Mouse (Mus musculus) heart, postnatal 0 days (tissue): ENCODE data around the gene Chaf1a. TPM values are rescaled to one million over a fixed set of nuclear protein-coding genes. Genes with fewer than 3 reads are reported as not detected.

Source experiments
- ATAC-seq: fragments of 200-750 bp; cut with Nextera tagmentation; 2 replicates; pipeline ENCODE4 v1.8.0; 2017; ENCODE audit warnings: low read depth, moderate number of reproducible peaks, moderate library complexity; ENCODE audit not compliant: insufficient read depth
- DNase-seq: peaks from one replicate; pipeline ENCODE4 v3.0.0-alpha.2; 2016; ENCODE audit warnings: low spot score
- H3K27ac ChIP-seq: fragments of 300-500 bp; sonication (generic); 2 replicates; pipeline ENCODE4 v1.5.1; 2014; ENCODE audit warnings: low read depth, mild to moderate bottlenecking
- H3K27me3 ChIP-seq: fragments of 300-500 bp; sonication (generic); 2 replicates; pipeline ENCODE4 v1.6.1; 2014; ENCODE audit warnings: low read length, mixed read lengths; ENCODE audit not compliant: control insufficient read depth, insufficient read depth
- H3K36me3 ChIP-seq: fragments of 300-500 bp; sonication (generic); replicated peaks from 2 replicates; pipeline ENCODE4 v1.6.1; 2014; ENCODE audit warnings: low read length, mixed read lengths; ENCODE audit not compliant: control insufficient read depth, insufficient read depth
- H3K4me1 ChIP-seq: fragments of 300-500 bp; sonication (generic); 2 replicates; pipeline ENCODE4 v1.6.1; 2014; ENCODE audit warnings: antibody characterized with exemption; ENCODE audit not compliant: control insufficient read depth, insufficient read depth
- H3K4me2 ChIP-seq: fragments of 300-500 bp; sonication (generic); 2 replicates; pipeline ENCODE4 v1.6.1; 2014; ENCODE audit warnings: low read depth, mild to moderate bottlenecking, low read length, moderate library complexity
- H3K4me3 ChIP-seq: fragments of 300-500 bp; sonication (generic); 2 replicates; pipeline ENCODE4 v1.5.1; 2014; ENCODE audit warnings: low read depth, low read length
- H3K9ac ChIP-seq: fragments of 300-500 bp; sonication (generic); replicated peaks from 2 replicates; pipeline ENCODE4 v1.6.1; 2014; ENCODE audit warnings: low read depth, low read length, mixed read lengths
- H3K9me3 ChIP-seq: fragments of 300-500 bp; sonication (generic); replicated peaks from 2 replicates; pipeline ENCODE4 v1.6.1; 2016; ENCODE audit warnings: low read length; ENCODE audit not compliant: control insufficient read depth
- CTCF ChIP-seq: IDR thresholded peaks from 2 replicates; pipeline ENCODE4 v1.5.1; 2016; ENCODE audit warnings: antibody characterized with exemption, control low read depth, low read depth
- EP300 ChIP-seq: IDR thresholded peaks from 2 replicates; pipeline ENCODE4 v1.6.1; 2016; ENCODE audit warnings: antibody characterized with exemption, low read depth
- WGBS: fragments of 180-500 bp; shearing (Covaris S2); extraction: QIAGEN DNeasy Blood & Tissue Kit; methylation state at CpG from one replicate; pipeline ENCODE4 v1.1.7; 2014; 5-methylcytosine and 5-hydroxymethylcytosine counted together
- polyA plus RNA-seq: library from polyadenylated mRNA; unstranded; fragments of >200 nt; fragmentation: Nextera tagmentation; extraction: Ambion mirVana; gene quantifications from 2 replicates; pipeline ENCODE4 v1.2.1, GENCODE M21; 2015
- total RNA-seq: library from RNA; depleted of rRNA; stranded (reverse); fragments of >200 nt; gene quantifications from 2 replicates; pipeline ENCODE4 v1.2.3, GENCODE M21; 2014; ENCODE audit warnings: low replicate concordance

Gene Chaf1a
- total and polyA plus RNA-seq, 2 experiments from 2014 or later: 2.8 to 2.9 TPM

DNA sequence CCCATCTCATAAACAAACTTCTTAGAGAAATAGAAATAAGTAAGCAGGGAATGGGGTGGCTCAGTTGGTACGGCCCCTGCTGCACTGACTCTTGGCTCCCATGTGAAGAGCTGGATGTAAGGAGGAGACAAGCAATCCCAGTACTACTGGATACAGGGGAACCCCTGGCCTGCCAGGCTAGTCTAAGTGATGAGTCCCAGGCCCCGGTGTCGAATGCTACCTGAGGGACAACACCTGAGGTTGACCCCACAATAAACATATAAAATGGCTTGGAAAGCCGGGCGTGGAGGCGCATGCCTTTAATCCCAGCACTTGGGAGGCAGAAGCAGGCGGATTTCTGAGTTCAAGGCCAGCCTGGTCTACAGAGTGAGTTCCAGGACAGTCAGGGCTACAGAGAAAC lies 8.8 kb upstream of the Chaf1a start:
- ATAC-seq: no peak
- peaks cover 39% of the 10 kb centered on the region for H3K36me3 ChIP-seq
- H3K4me1 ChIP-seq: peaks cover 40% of the 10 kb centered on the region
- no peak for DNase-seq
- H3K4me3 ChIP-seq: no peak overlapping the region
- TF ChIP-seq CTCF: no peak
- no peak for TF ChIP-seq EP300
- 0 out of 2 replicates have a peak overlapping the region, but pooled peaks have one; percentile 20 for H3K27ac ChIP-seq
- no peak overlapping the region for H3K9ac ChIP-seq
- WGBS: 89% methylated on average over 7 of the region's 7 CpGs
- no peak overlapping the region for H3K4me2 ChIP-seq
- H3K9me3 ChIP-seq: no peaks in the 10 kb centered on the region
- H3K27me3 ChIP-seq: no peaks in the 10 kb centered on the region

DNA sequence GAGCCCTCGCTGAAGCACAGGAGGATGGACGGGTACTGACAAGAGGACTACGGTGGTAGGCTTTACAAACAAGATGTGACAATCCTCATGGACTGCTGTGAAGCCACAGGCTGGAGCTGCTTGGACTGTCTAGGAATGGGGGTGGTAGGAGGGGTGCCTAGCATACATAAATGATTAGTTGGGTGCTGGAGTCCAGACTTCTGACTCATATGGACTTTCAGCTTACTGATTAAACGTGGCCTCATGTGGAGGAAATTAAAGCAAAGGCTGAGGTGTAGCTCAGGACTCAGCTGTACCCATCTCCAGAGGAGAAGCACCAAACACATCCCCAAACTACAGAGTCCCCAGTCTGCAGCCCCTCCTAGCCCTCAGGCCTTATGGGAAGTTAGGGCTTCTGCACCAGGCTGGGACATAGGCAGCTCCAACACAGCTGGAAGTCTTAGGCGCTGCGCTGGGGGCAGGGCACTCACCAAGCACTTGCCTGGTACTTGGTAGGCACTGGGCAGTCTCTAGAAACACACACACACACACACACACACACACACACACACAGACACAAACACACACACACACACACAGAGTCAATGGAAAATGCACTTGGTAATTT lies 8.0 kb upstream of the Chaf1a start:
- Histone ChIP-seq H3K27me3 (no peaks in the 10 kb centered on the region), H3K4me1 (peaks cover 32% of the 10 kb centered on the region; the same call in 1 of the 2 replicates), H3K9me3 (no peaks in the 10 kb centered on the region), H3K27ac (0 out of 2 replicates have a peak overlapping the region, but pooled peaks have one; percentile 9), H3K36me3 (peaks cover 39% of the 10 kb centered on the region), H3K9ac (no peak overlapping the region), H3K4me2 (no peak overlapping the region), H3K4me3 (no peak overlapping the region)
- DNase-seq (no peak), ATAC-seq (no peak)
- TF ChIP-seq CTCF: no peak
- TF ChIP-seq EP300: no peak
- WGBS: 75% methylated on average over 6 of the region's 6 CpGs

DNA sequence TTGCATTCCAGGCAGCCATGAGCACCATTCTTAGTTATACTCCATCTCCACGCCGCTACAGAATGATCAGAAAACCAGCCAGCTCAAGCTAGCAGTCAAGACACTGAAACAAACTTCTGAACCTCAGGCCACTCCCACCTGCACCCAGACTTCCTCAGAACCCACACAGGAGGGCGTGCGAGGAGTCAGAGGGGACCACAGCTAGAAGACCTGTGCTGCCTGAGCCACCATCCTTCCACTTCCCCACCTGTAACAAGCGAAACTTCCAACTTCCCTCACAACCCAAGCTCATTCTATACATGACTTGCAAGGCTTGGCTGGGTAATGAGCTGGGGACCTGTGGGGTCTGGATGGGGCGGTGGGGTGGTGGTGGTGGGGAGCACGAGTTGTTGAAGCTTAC lies 7.4 kb upstream of the Chaf1a start:
- Histone ChIP-seq H3K27me3 (no peaks in the 10 kb centered on the region), H3K9me3 (no peaks in the 10 kb centered on the region), H3K4me2 (no peak overlapping the region), H3K27ac (0 out of 2 replicates have a peak overlapping the region, but pooled peaks have one; percentile 3), H3K36me3 (peaks cover 37% of the 10 kb centered on the region), H3K4me1 (peaks cover 26% of the 10 kb centered on the region; the same call in 1 of the 2 replicates), H3K9ac (no peak overlapping the region), H3K4me3 (no peak overlapping the region)
- DNase-seq: no peak
- TF ChIP-seq CTCF (no peak), EP300 (no peak)
- ATAC-seq: no peak
- WGBS: 83% methylated on average over 7 of the region's 7 CpGs

DNA sequence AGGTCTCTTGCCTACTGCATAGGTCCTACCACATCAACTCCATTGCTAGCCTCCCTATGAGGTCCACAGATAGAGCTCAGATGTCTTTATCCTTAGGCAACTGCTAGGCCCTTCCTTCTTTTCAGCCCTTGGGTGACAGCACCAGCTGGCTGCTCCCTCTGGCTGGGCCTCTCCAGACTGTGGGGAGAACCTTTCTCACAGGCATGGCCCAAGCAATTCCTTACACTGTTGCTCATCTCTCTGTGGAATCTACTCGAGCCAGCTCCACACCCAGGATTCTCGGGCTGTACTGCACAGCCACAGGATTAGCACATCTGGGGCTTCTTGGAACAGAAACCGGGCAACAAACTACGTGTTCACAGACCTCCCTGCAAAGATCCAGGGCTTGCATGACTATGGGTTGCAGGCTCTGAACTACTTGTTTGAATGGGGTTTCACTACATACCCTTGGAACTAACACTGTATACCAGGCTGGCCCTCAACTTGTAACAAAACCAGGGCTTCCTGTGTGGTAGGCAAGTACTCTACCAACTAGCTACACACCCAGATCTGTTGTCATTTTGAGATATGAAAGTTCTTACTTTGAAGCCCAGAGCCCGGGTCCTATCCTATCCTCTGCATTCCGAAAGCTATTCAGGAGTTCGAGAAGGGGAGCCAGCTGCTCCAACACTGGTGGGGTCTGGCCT lies 6.1 kb upstream of the Chaf1a start:
- no peak for ATAC-seq
- H3K27me3 ChIP-seq: no peaks in the 10 kb centered on the region
- H3K36me3 ChIP-seq: peaks cover 27% of the 10 kb centered on the region
- H3K9ac ChIP-seq: no peak overlapping the region
- WGBS: 75% methylated on average over 7 of the region's 7 CpGs
- H3K4me1 ChIP-seq: peaks cover 24% of the 10 kb centered on the region; the same call in 1 of the 2 replicates
- H3K4me3 ChIP-seq: no peak overlapping the region
- no peak for DNase-seq
- H3K4me2 ChIP-seq: no peak overlapping the region
- H3K27ac ChIP-seq: no peak overlapping the region
- no peaks in the 10 kb centered on the region for H3K9me3 ChIP-seq
- no peak for TF ChIP-seq CTCF
- no peak for TF ChIP-seq EP300

DNA sequence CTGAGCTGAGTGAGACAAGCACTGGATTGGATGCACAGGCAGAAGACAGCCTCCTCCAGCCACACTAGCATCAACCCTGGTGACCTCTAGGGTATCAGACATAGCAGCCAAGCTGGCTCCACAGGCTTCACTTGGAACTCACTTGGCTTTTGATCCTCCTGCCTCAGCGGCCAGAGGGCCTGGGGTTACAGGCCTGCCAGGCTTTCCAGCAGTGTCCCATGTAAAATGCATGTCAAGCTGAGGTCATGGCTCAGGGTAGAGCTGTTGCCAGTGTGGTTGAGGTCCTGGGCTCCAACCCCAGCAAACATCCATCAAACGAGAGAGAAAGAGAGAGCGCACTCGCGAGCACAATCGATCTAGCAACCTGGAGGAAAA lies 5.5 kb upstream of the Chaf1a start:
- 82% methylated on average over 6 of the region's 6 CpGs for WGBS
- no peak for DNase-seq
- H3K4me2 ChIP-seq: peak overlapping the region; percentile 75
- H3K9me3 ChIP-seq: no peaks in the 10 kb centered on the region
- no peak overlapping the region for H3K4me3 ChIP-seq
- H3K9ac ChIP-seq: peak overlapping the region; percentile 85; the same call in 1 of the 2 replicates
- TF ChIP-seq EP300: no peak
- no peaks in the 10 kb centered on the region for H3K27me3 ChIP-seq
- H3K36me3 ChIP-seq: peaks cover 22% of the 10 kb centered on the region
- ATAC-seq: no peak
- H3K27ac ChIP-seq: 0 out of 2 replicates have a peak overlapping the region, but pooled peaks have one; percentile 6
- peaks cover 24% of the 10 kb centered on the region; the same call in 1 of the 2 replicates for H3K4me1 ChIP-seq
